Mouse (Mus musculus) forebrain, embryonic 16.5 days (tissue): ENCODE results near the gene Bicra. TPM values are rescaled to one million over a fixed set of nuclear protein-coding genes. Genes with fewer than 3 reads are reported as not detected.

Experiments
- ATAC-seq: fragments of 200-750 bp; cut with Nextera tagmentation; 2 replicates; pipeline ENCODE4 v1.8.0; 2017; ENCODE audit warnings: mild to moderate bottlenecking, moderate library complexity
- H3K27ac ChIP-seq: fragments of 300-500 bp; sonication (generic); 2 replicates; pipeline ENCODE4 v1.5.1; 2014; ENCODE audit warnings: low read length, control low read depth
- H3K27me3 ChIP-seq: fragments of 300-500 bp; sonication (generic); replicated peaks from 2 replicates; pipeline ENCODE4 v1.6.1; 2014; ENCODE audit warnings: low read length; ENCODE audit not compliant: control insufficient read depth, insufficient read depth
- H3K36me3 ChIP-seq: fragments of 300-500 bp; sonication (generic); 2 replicates; pipeline ENCODE4 v1.6.1; 2014; ENCODE audit not compliant: control insufficient read depth, insufficient read depth
- H3K4me1 ChIP-seq: fragments of 300-500 bp; sonication (generic); replicated peaks from 2 replicates; pipeline ENCODE4 v1.6.1; 2014; ENCODE audit warnings: low read length; ENCODE audit not compliant: control insufficient read depth, insufficient read depth
- H3K4me2 ChIP-seq: fragments of 300-500 bp; sonication (generic); 2 replicates; pipeline ENCODE4 v1.6.1; 2014; ENCODE audit warnings: mild to moderate bottlenecking, low read length, control low read depth
- H3K4me3 ChIP-seq: fragments of 300-500 bp; sonication (generic); replicated peaks from 2 replicates; pipeline ENCODE4 v1.5.1; 2014; ENCODE audit warnings: mild to moderate bottlenecking, low read length, control low read depth
- H3K9ac ChIP-seq: fragments of 300-500 bp; sonication (generic); replicated peaks from 2 replicates; pipeline ENCODE4 v1.6.1; 2014; ENCODE audit warnings: low read depth, low read length, control low read depth
- H3K9me3 ChIP-seq: fragments of 300-500 bp; sonication (generic); 2 replicates; pipeline ENCODE4 v1.6.1; 2016; ENCODE audit warnings: low read length; ENCODE audit not compliant: control insufficient read depth
- WGBS: fragments of 180-500 bp; shearing (Covaris S2); extraction: QIAGEN DNeasy Blood & Tissue Kit; methylation state at CpG from one replicate; pipeline ENCODE4 v1.1.7; 2014; 5-methylcytosine and 5-hydroxymethylcytosine counted together
- polyA plus RNA-seq: library from polyadenylated mRNA; unstranded; fragments of >200 nt; fragmentation: Nextera tagmentation; extraction: Ambion mirVana; gene quantifications from 2 replicates; pipeline ENCODE4 v1.2.1, GENCODE M21; 2015

Gene Bicra
- polyA plus RNA-seq, 1 experiment from 2014 or later: 11.2 TPM

DNA sequence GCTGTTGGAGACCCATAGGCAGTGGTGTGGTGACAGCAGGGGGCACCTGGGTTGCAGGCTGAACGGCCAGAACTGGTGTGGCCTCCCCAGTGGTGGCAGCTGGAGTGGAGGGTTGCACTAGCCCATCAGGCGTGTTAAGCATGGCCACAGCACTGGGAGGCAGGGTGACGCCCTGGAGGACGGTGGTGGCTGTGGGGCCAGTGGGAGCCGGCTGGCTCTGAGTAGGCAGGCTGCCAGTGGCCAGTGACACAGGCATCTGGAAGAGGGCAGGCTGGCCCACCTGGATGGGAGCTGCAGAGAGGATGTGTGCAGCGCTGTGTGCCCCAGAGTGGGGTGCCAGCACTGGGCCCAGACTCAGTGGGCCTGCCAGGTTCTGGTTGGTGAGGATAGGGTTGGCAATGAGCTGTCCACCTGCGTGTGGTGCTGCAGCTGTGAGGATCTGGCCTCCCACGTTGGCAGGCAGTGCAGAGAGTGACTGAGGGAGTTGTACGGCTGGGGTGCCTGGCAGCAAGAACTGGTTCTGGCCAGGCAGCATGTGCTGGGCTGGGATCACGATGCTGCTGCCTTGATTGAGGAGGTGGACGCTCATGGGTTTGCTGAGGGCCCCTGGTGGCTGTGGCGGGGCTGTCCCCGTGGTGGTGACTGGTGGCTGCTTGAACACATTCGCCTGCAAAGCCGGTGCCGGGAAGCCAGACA lies 59.9 kb downstream of the Bicra start:
- H3K27ac ChIP-seq: no peak overlapping the region
- H3K9ac ChIP-seq: no peak overlapping the region
- 93% methylated on average over 15 of the region's 16 CpGs for whole genome bisulfite sequencing
- no peak for ATAC-seq
- no peaks in the 10 kb centered on the region for H3K27me3 ChIP-seq
- peaks cover 31% of the 10 kb centered on the region for H3K36me3 ChIP-seq
- H3K4me2 ChIP-seq: no peak overlapping the region
- no peak overlapping the region for H3K4me3 ChIP-seq
- H3K4me1 ChIP-seq: no peaks in the 10 kb centered on the region
- H3K9me3 ChIP-seq: no peaks in the 10 kb centered on the region

DNA sequence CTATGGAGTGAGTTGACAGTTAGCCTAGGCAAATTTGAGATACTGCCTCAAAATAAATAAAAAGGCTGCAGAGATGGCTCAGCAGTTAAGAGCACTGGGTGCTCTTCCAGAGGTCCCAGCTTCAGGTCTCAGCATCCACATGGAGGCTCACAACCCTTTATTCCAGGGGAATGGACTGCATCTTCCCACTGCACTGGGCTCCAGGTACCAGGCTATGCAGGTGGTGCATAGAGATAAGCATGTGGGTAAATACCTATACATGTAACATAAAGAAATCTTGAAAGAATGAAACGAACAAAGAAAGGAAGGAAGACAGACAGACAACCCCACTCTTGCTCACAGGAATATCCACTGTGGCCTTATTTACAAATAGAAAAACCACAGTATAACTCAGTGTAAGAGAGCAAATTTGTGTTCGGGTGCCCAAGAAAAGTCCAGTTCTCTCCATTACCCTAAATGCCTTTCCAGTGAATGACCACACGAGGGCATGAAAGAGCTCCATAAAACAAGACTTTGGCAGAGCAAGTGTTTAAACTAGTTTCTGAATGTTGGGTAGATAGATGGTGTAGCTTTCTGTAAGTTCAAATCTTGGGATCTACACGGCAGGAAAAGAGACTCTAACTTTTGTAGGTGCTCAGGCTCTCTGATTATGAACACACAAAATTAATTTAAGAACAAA lies 64.9 kb downstream of the Bicra start:
- no peak for ATAC-seq

DNA sequence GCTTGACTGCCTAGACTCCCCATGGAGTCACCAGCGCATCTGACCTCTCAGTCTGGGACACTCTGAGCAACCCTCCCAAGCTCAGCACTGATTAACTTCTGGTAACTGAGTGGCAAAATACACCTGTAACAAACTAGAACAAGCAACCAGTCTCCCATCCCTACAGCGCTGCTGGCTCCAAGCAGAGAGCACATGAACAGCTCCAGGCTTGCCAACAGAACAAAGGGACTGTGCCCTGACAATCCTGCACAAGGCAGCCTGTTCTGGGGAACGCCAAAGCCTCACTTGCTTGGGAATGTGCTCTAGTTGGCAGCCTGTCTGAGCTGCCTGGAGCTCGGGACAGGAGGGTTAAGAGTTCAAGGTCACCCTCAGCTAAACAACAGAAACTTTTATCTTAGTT lies 66.2 kb downstream of the Bicra start:
- Histone ChIP-seq H3K36me3 (peaks cover 14% of the 10 kb centered on the region; the same call in 1 of the 2 replicates), H3K27ac (no peak overlapping the region), H3K27me3 (no peaks in the 10 kb centered on the region)

More for the DNA sequence above, 64.9 kb downstream of the Bicra start:
- Histone ChIP-seq H3K27me3 (no peaks in the 10 kb centered on the region), H3K4me3 (no peak overlapping the region), H3K27ac (no peak overlapping the region), H3K9ac (no peak overlapping the region), H3K4me1 (no peaks in the 10 kb centered on the region), H3K9me3 (no peaks in the 10 kb centered on the region), H3K4me2 (no peak overlapping the region), H3K36me3 (peaks cover 22% of the 10 kb centered on the region)
- WGBS: 48% methylated on average over 4 of the region's 4 CpGs

DNA sequence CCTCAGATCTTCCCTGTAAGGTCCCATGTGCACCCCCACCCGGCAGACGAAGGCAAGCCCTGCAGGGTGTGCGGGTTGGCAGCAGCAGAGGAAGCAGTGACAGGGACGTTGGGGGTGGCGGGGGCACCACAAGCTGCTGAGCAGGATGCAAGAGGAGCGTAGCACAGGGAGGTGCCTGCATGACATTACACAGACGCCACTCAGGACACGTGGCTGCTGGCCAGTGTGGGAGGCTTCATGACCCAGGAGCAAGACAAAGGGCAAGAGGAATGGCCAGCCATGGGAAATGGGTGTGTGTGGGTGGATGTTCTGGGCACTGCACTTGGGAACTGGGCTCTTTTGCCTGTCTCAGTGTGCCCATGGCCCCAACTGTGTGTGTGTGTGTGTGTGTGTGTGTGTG lies 67.5 kb downstream of the Bicra start:
- no peaks in the 10 kb centered on the region for H3K4me1 ChIP-seq
- peaks cover 14% of the 10 kb centered on the region; the same call in 1 of the 2 replicates for H3K36me3 ChIP-seq
- no peak for ATAC-seq
- H3K4me2 ChIP-seq: no peak overlapping the region
- H3K27ac ChIP-seq: no peak overlapping the region
- 86% methylated on average over 8 of the region's 8 CpGs for WGBS
- H3K9me3 ChIP-seq: no peaks in the 10 kb centered on the region
- no peak overlapping the region for H3K4me3 ChIP-seq
- no peaks in the 10 kb centered on the region for H3K27me3 ChIP-seq
- H3K9ac ChIP-seq: no peak overlapping the region

More for the DNA sequence above, 66.2 kb downstream of the Bicra start:
- 82% methylated on average over 4 of the region's 4 CpGs for WGBS
- H3K9ac ChIP-seq: no peak overlapping the region
- no peaks in the 10 kb centered on the region for H3K4me1 ChIP-seq
- no peak overlapping the region for H3K4me2 ChIP-seq
- ATAC-seq: no peak
- no peak overlapping the region for H3K4me3 ChIP-seq
- no peaks in the 10 kb centered on the region for H3K9me3 ChIP-seq

- WGBS: 82% methylated on average over 4 of the region's 4 CpGs
- ATAC-seq: no peak
Observed at GRCm38 (mm10) chr7:15975904-15976303, 71.8 kb downstream of the Bicra start.

DNA sequence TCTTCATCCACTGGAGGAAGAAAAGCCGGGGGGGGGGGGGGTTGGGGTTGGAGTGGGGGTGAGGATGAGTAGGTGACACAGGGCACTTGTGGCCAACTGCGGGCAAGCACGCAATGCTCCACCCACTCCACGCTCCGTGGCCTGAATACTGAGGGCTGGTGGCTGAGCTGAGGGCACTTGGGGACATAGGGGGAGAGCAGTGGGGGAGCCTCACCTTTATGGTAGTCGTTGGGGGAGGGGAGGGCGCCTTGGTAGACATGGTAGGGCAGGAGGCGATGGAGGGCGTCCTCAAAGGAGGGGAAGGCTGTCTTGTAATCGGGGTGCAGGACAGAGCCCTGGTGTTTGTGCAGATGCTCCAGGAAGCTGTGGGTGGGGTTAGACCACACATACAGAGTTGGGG lies 72.3 kb downstream of the Bicra start:
- ATAC-seq: no peak
- Histone ChIP-seq H3K27ac (no peak overlapping the region), H3K27me3 (no peaks in the 10 kb centered on the region)

More at GRCm38 (mm10) chr7:15975904-15976303, 71.8 kb downstream of the Bicra start:
- Histone ChIP-seq H3K27me3 (no peaks in the 10 kb centered on the region), H3K4me1 (no peaks in the 10 kb centered on the region), H3K27ac (no peak overlapping the region), H3K36me3 (peaks cover 31% of the 10 kb centered on the region), H3K4me2 (no peak overlapping the region), H3K4me3 (no peak overlapping the region), H3K9ac (no peak overlapping the region), H3K9me3 (no peaks in the 10 kb centered on the region)

DNA sequence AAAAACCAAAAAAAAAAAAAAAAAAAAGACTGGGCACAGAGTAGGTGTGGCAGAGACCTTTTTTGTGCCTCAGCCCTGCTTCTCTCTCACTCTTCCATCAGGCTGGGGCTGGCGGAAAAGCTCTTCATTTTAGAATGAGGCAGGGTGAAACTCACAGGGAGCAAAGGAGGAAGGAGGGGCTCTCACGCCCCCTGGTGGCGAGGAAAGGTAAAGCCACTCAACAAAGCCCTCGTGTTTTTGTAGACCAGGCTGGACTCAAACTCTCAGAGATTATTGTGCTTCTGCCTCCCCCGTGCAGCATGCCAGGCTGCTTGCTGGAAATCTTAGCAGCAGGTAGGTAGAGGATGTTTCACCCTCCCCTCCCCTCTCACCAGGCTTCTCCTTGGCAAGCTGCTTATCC lies 73.0 kb downstream of the Bicra start:
- H3K27ac ChIP-seq: no peak overlapping the region
- 56% methylated on average over 5 of the region's 5 CpGs for WGBS
- H3K4me3 ChIP-seq: no peak overlapping the region
- no peak overlapping the region for H3K9ac ChIP-seq
- H3K4me2 ChIP-seq: no peak overlapping the region
- H3K36me3 ChIP-seq: peaks cover 31% of the 10 kb centered on the region
- ATAC-seq: no peak
- H3K4me1 ChIP-seq: no peaks in the 10 kb centered on the region
- no peaks in the 10 kb centered on the region for H3K27me3 ChIP-seq
- H3K9me3 ChIP-seq: no peaks in the 10 kb centered on the region

More for the DNA sequence above, 72.3 kb downstream of the Bicra start:
- WGBS: 95% methylated on average over 10 of the region's 10 CpGs
- H3K4me2 ChIP-seq: no peak overlapping the region
- peaks cover 31% of the 10 kb centered on the region for H3K36me3 ChIP-seq
- H3K4me1 ChIP-seq: no peaks in the 10 kb centered on the region
- H3K9ac ChIP-seq: no peak overlapping the region
- H3K4me3 ChIP-seq: no peak overlapping the region
- H3K9me3 ChIP-seq: no peaks in the 10 kb centered on the region

DNA sequence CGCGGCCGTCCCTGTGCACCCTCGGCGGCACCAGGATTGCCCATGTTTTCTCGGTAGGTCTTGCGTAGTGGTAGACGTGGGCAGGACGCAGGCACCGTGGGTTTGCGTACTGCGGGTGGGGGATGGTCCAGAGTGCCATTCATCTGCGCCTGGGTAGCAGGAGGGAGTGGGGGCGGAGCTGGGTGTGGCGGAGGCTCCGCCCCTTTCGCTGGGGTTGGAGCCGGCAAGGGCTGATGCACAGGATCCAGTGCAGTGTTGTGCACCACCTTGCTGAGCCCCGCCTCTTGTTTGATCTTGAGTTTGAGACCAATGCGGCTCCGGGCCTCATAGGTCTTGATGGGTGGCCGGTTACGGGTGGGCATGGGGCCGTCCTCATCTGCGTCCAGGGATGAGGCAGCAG lies 75.5 kb downstream of the Bicra start:
- Histone ChIP-seq H3K4me3 (no peak overlapping the region), H3K4me1 (peaks cover 4% of the 10 kb centered on the region), H3K4me2 (no peak overlapping the region), H3K9me3 (no peaks in the 10 kb centered on the region), H3K27me3 (no peaks in the 10 kb centered on the region), H3K36me3 (peaks cover 24% of the 10 kb centered on the region), H3K27ac (no peak overlapping the region), H3K9ac (no peak overlapping the region)
- ATAC-seq: 0 out of 2 replicates have a peak, but pooled peaks have one; percentile 3
- 57% methylated on average over 25 of the region's 25 CpGs for WGBS

DNA sequence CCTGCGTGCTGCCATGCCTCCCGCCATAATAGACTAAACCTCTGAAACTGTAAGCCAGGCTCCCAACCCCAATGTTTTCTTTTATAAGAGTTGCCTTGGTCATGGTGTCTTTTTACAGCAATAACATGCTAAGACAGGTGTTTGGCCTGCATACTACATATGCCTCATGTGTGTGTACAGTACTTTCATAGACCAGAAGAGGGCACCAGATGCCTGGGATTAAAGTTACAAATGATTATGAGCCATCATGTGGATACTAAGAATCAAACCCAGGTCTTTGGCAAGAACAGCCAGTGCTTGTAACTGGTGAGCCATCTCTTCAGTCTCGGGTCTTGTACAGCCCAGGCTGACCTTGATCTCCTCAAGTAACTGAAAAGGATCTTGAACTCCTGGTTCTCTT lies 78.0 kb downstream of the Bicra start:
- peaks cover 17% of the 10 kb centered on the region for H3K36me3 ChIP-seq
- WGBS: 77% methylated on average over 3 of the region's 3 CpGs
- H3K27me3 ChIP-seq: no peaks in the 10 kb centered on the region
- no peak overlapping the region for H3K27ac ChIP-seq
- H3K4me3 ChIP-seq: no peak overlapping the region
- H3K9ac ChIP-seq: no peak overlapping the region
- no peak for ATAC-seq
- H3K4me1 ChIP-seq: peaks cover 5% of the 10 kb centered on the region
- H3K9me3 ChIP-seq: no peaks in the 10 kb centered on the region
- H3K4me2 ChIP-seq: no peak overlapping the region
